Mouse (Mus musculus): ENCODE measurements around the gene Dnah6. TPM values are rescaled to one million over a fixed set of nuclear protein-coding genes. Genes with fewer than 3 reads are reported as not detected.

Dnah6 gene
- polyA plus RNA-seq, 1 experiment from 2014 or later, result 0.71 TPM

GRCm38 (mm10) chr6:73054807-73055206 is 166.6 kb downstream of the Dnah6 start:
- WGBS, result 93% methylated on average over 6 of the region's 6 CpGs
- H3K36me3 ChIP-seq (ENCODE audit: control insufficient read depth, insufficient read depth, low read length), result no peaks in the 10 kb centered on the region
- no peaks in the 10 kb centered on the region for H3K27me3 ChIP-seq (ENCODE audit: control insufficient read depth, insufficient read depth, low read length)
- H3K4me2 ChIP-seq (replicated peaks; ENCODE audit: low read depth, low read length), result no peak overlapping the region
- DNase-seq (ENCODE audit: low spot score) (no peak), ATAC-seq (ENCODE audit: low FRiP score) (no peak)
- no peaks in the 10 kb centered on the region for H3K4me1 ChIP-seq (replicated peaks; ENCODE audit: control insufficient read depth, insufficient read depth, low read length)
- no peaks in the 10 kb centered on the region for H3K9me3 ChIP-seq (ENCODE audit: control insufficient read depth, low read length)
- no peak overlapping the region for H3K27ac ChIP-seq (ENCODE audit: low read depth, low read length)
- no peak overlapping the region for H3K4me3 ChIP-seq (ENCODE audit: low read depth, low read length)
- no peak overlapping the region for H3K9ac ChIP-seq (ENCODE audit: low read depth, low read length)

GRCm38 (mm10) chr6:73053526-73053925 is 167.9 kb downstream of the Dnah6 start:
- no peak overlapping the region for H3K4me3 ChIP-seq (ENCODE audit: low read depth, low read length)
- no peak overlapping the region for H3K27ac ChIP-seq (ENCODE audit: low read depth, low read length)
- no peak overlapping the region for H3K4me2 ChIP-seq (replicated peaks; ENCODE audit: low read depth, low read length)
- H3K9me3 ChIP-seq (ENCODE audit: control insufficient read depth, low read length), result no peaks in the 10 kb centered on the region
- no peak for ATAC-seq (ENCODE audit: low FRiP score)
- H3K9ac ChIP-seq (ENCODE audit: low read depth, low read length), result no peak overlapping the region
- no peaks in the 10 kb centered on the region for H3K27me3 ChIP-seq (ENCODE audit: control insufficient read depth, insufficient read depth, low read length)
- no peak for DNase-seq (ENCODE audit: low spot score)
- WGBS, result 87% methylated on average over 9 of the region's 9 CpGs
- no peaks in the 10 kb centered on the region for H3K36me3 ChIP-seq (ENCODE audit: control insufficient read depth, insufficient read depth, low read length)
- H3K4me1 ChIP-seq (replicated peaks; ENCODE audit: control insufficient read depth, insufficient read depth, low read length), result no peaks in the 10 kb centered on the region

- H3K4me2 ChIP-seq (replicated peaks; ENCODE audit: low read depth, low read length), result no peak overlapping the region
- no peaks in the 10 kb centered on the region for H3K36me3 ChIP-seq (ENCODE audit: control insufficient read depth, insufficient read depth, low read length)
- no peak overlapping the region for H3K9ac ChIP-seq (ENCODE audit: low read depth, low read length)
- H3K9me3 ChIP-seq (ENCODE audit: control insufficient read depth, low read length), result no peaks in the 10 kb centered on the region
- H3K4me1 ChIP-seq (replicated peaks; ENCODE audit: control insufficient read depth, insufficient read depth, low read length), result no peaks in the 10 kb centered on the region
- no peak overlapping the region for H3K4me3 ChIP-seq (ENCODE audit: low read depth, low read length)
- ATAC-seq (ENCODE audit: low FRiP score), result no peak
- no peak for DNase-seq (ENCODE audit: low spot score)
- no peak overlapping the region for H3K27ac ChIP-seq (ENCODE audit: low read depth, low read length)
- 84% methylated on average over 7 of the region's 7 CpGs for WGBS
- H3K27me3 ChIP-seq (ENCODE audit: control insufficient read depth, insufficient read depth, low read length), result no peaks in the 10 kb centered on the region
Measured at GRCm38 (mm10) chr6:73047259-73047658, 174.2 kb downstream of the Dnah6 start.

- no peaks in the 10 kb centered on the region for H3K4me1 ChIP-seq (replicated peaks; ENCODE audit: control insufficient read depth, insufficient read depth, low read length)
- H3K36me3 ChIP-seq (ENCODE audit: control insufficient read depth, insufficient read depth, low read length), result no peaks in the 10 kb centered on the region
- WGBS, result 84% methylated on average over 3 of the region's 3 CpGs
- no peaks in the 10 kb centered on the region for H3K9me3 ChIP-seq (ENCODE audit: control insufficient read depth, low read length)
- DNase-seq (ENCODE audit: low spot score), result no peak
- H3K4me3 ChIP-seq (ENCODE audit: low read depth, low read length), result no peak overlapping the region
- H3K27me3 ChIP-seq (ENCODE audit: control insufficient read depth, insufficient read depth, low read length), result no peaks in the 10 kb centered on the region
- H3K9ac ChIP-seq (ENCODE audit: low read depth, low read length), result no peak overlapping the region
- H3K4me2 ChIP-seq (replicated peaks; ENCODE audit: low read depth, low read length), result no peak overlapping the region
- H3K27ac ChIP-seq (ENCODE audit: low read depth, low read length), result no peak overlapping the region
- ATAC-seq (ENCODE audit: low FRiP score), result no peak
Measured at GRCm38 (mm10) chr6:73045944-73046343, 175.5 kb downstream of the Dnah6 start.

- Histone ChIP-seq H3K27me3 (ENCODE audit: control insufficient read depth, insufficient read depth, low read length) (no peaks in the 10 kb centered on the region), H3K9me3 (ENCODE audit: control insufficient read depth, low read length) (no peaks in the 10 kb centered on the region), H3K9ac (ENCODE audit: low read depth, low read length) (no peak overlapping the region), H3K4me1 (replicated peaks; ENCODE audit: control insufficient read depth, insufficient read depth, low read length) (no peaks in the 10 kb centered on the region), H3K4me2 (replicated peaks; ENCODE audit: low read depth, low read length) (no peak overlapping the region), H3K36me3 (ENCODE audit: control insufficient read depth, insufficient read depth, low read length) (no peaks in the 10 kb centered on the region), H3K27ac (ENCODE audit: low read depth, low read length) (no peak overlapping the region), H3K4me3 (ENCODE audit: low read depth, low read length) (no peak overlapping the region)
- no peak for ATAC-seq (ENCODE audit: low FRiP score)
- WGBS, result 69% methylated on average over 6 of the region's 6 CpGs
- DNase-seq (ENCODE audit: low spot score), result no peak
Measured at GRCm38 (mm10) chr6:73042278-73042677, 179.2 kb downstream of the Dnah6 start.

GRCm38 (mm10) chr6:73038291-73038690 is 183.2 kb downstream of the Dnah6 start:
- H3K36me3 ChIP-seq (ENCODE audit: control insufficient read depth, insufficient read depth, low read length), result no peaks in the 10 kb centered on the region
- no peak overlapping the region for H3K4me2 ChIP-seq (replicated peaks; ENCODE audit: low read depth, low read length)
- no peak overlapping the region for H3K9ac ChIP-seq (ENCODE audit: low read depth, low read length)
- no peaks in the 10 kb centered on the region for H3K9me3 ChIP-seq (ENCODE audit: control insufficient read depth, low read length)
- ATAC-seq (ENCODE audit: low FRiP score) (no peak), DNase-seq (ENCODE audit: low spot score) (no peak)
- H3K27me3 ChIP-seq (ENCODE audit: control insufficient read depth, insufficient read depth, low read length), result no peaks in the 10 kb centered on the region
- WGBS, result 82% methylated on average over 2 of the region's 2 CpGs
- H3K4me1 ChIP-seq (replicated peaks; ENCODE audit: control insufficient read depth, insufficient read depth, low read length), result no peaks in the 10 kb centered on the region
- no peak overlapping the region for H3K4me3 ChIP-seq (ENCODE audit: low read depth, low read length)
- no peak overlapping the region for H3K27ac ChIP-seq (ENCODE audit: low read depth, low read length)

GRCm38 (mm10) chr6:73028853-73029252 is 192.6 kb downstream of the Dnah6 start:
- no peak for ATAC-seq (ENCODE audit: low FRiP score)
- no peak overlapping the region for H3K4me3 ChIP-seq (ENCODE audit: low read depth, low read length)
- no peaks in the 10 kb centered on the region for H3K27me3 ChIP-seq (ENCODE audit: control insufficient read depth, insufficient read depth, low read length)
- DNase-seq (ENCODE audit: low spot score), result no peak
- H3K9me3 ChIP-seq (ENCODE audit: control insufficient read depth, low read length), result no peaks in the 10 kb centered on the region
- H3K9ac ChIP-seq (ENCODE audit: low read depth, low read length), result no peak overlapping the region
- H3K4me2 ChIP-seq (replicated peaks; ENCODE audit: low read depth, low read length), result no peak overlapping the region
- no peak overlapping the region for H3K27ac ChIP-seq (ENCODE audit: low read depth, low read length)
- H3K4me1 ChIP-seq (replicated peaks; ENCODE audit: control insufficient read depth, insufficient read depth, low read length), result no peaks in the 10 kb centered on the region
- WGBS, result 97% methylated on average over 3 of the region's 3 CpGs
- H3K36me3 ChIP-seq (ENCODE audit: control insufficient read depth, insufficient read depth, low read length), result no peaks in the 10 kb centered on the region

- no peak overlapping the region for H3K4me2 ChIP-seq (replicated peaks; ENCODE audit: low read depth, low read length)
- H3K27me3 ChIP-seq (ENCODE audit: control insufficient read depth, insufficient read depth, low read length), result no peaks in the 10 kb centered on the region
- H3K9me3 ChIP-seq (ENCODE audit: control insufficient read depth, low read length), result no peaks in the 10 kb centered on the region
- DNase-seq (ENCODE audit: low spot score) (no peak), ATAC-seq (ENCODE audit: low FRiP score) (no peak)
- no peak overlapping the region for H3K9ac ChIP-seq (ENCODE audit: low read depth, low read length)
- no peaks in the 10 kb centered on the region for H3K36me3 ChIP-seq (ENCODE audit: control insufficient read depth, insufficient read depth, low read length)
- H3K4me3 ChIP-seq (ENCODE audit: low read depth, low read length), result no peak overlapping the region
- no peaks in the 10 kb centered on the region for H3K4me1 ChIP-seq (replicated peaks; ENCODE audit: control insufficient read depth, insufficient read depth, low read length)
- 84% methylated on average over 4 of the region's 4 CpGs for WGBS
- H3K27ac ChIP-seq (ENCODE audit: low read depth, low read length), result no peak overlapping the region
Measured at GRCm38 (mm10) chr6:73027881-73028280, 193.6 kb downstream of the Dnah6 start.

GRCm38 (mm10) chr6:73026898-73027297 is 194.6 kb downstream of the Dnah6 start:
- DNase-seq (ENCODE audit: low spot score) (no peak), ATAC-seq (ENCODE audit: low FRiP score) (no peak)
- Histone ChIP-seq H3K4me2 (replicated peaks; ENCODE audit: low read depth, low read length) (no peak overlapping the region), H3K4me1 (replicated peaks; ENCODE audit: control insufficient read depth, insufficient read depth, low read length) (no peaks in the 10 kb centered on the region), H3K9ac (ENCODE audit: low read depth, low read length) (no peak overlapping the region), H3K27me3 (ENCODE audit: control insufficient read depth, insufficient read depth, low read length) (no peaks in the 10 kb centered on the region), H3K9me3 (ENCODE audit: control insufficient read depth, low read length) (no peaks in the 10 kb centered on the region), H3K36me3 (ENCODE audit: control insufficient read depth, insufficient read depth, low read length) (no peaks in the 10 kb centered on the region), H3K4me3 (ENCODE audit: low read depth, low read length) (no peak overlapping the region), H3K27ac (ENCODE audit: low read depth, low read length) (no peak overlapping the region)
- WGBS, result 85% methylated on average over 6 of the region's 6 CpGs
